Mouse (Mus musculus): ENCODE data around the gene Ackr2.

DNA sequence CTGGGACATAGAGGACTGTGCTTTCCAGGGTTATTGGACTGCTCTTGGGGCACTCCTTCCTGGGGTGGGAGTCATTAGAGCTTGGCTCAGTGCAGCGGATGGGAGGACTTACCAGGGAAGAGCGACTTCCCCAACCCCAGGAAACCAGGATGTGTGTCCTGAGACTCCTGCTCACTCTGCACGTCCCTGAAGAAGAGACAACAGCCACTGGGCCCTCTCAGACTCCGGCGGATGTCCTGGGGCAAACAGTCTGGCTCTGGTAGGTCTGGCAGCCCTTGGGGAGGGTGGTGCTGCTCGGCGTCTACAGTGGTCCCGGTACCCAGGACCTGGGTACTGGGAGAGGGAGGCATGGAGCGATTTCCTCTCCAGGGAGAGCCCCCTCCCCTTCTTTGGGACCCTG, at the start of gene Ackr2:
- TF ChIP-seq CTCF (conservative IDR thresholded peaks at IDR 0.05; ENCODE audit: insufficient read depth, insufficient read length, low read depth, low read length) (no peak), POLR2A (IDR thresholded peaks at IDR 0.05; ENCODE audit: low read depth, low read length) (no peak)

All from kidney, adult 2 months (tissue).